Mouse (Mus musculus) ES-Bruce4 (cell line): ENCODE data around the gene Pgs1. TPM values are rescaled to one million over a fixed set of nuclear protein-coding genes. Genes with fewer than 3 reads are reported as not detected.

ENCODE experiments used
- H3K27ac ChIP-seq: 2 replicates; pipeline ENCODE4 v1.5.1; 2012; ENCODE audit warnings: low read length, inconsistent platforms; ENCODE audit not compliant: insufficient read depth
- H3K27me3 ChIP-seq: 2 replicates; pipeline ENCODE4 v1.6.1; 2012; ENCODE audit warnings: mild to moderate bottlenecking, low read length, inconsistent platforms; ENCODE audit not compliant: control insufficient read depth, poor library complexity, insufficient read depth, severe bottlenecking
- H3K36me3 ChIP-seq: 2 replicates; pipeline ENCODE4 v1.6.1; 2012; ENCODE audit warnings: inconsistent platforms, mild to moderate bottlenecking, low read length, moderate library complexity; ENCODE audit not compliant: control insufficient read depth, poor library complexity, insufficient read depth, severe bottlenecking
- H3K4me1 ChIP-seq: one replicate; pipeline ENCODE4 v1.8.1; 2011; ENCODE audit warnings: low read length; ENCODE audit not compliant: control insufficient read depth, insufficient read depth
- H3K4me3 ChIP-seq: 2 replicates; pipeline ENCODE4 v1.5.1; 2011; ENCODE audit warnings: low read depth, mild to moderate bottlenecking, low read length
- H3K9ac ChIP-seq: 2 replicates; pipeline ENCODE4 v1.6.1; 2012; ENCODE audit warnings: low read depth, mild to moderate bottlenecking, inconsistent platforms; ENCODE audit not compliant: poor library complexity, severe bottlenecking
- H3K9me3 ChIP-seq: replicated peaks from 2 replicates; pipeline ENCODE4 v1.6.1; 2012; ENCODE audit warnings: mild to moderate bottlenecking, low read length, inconsistent platforms; ENCODE audit not compliant: control insufficient read depth, poor library complexity, insufficient read depth, severe bottlenecking
- CTCF ChIP-seq: IDR thresholded peaks from one replicate; pipeline ENCODE4 v1.8.1; 2011; ENCODE audit warnings: low read depth, low read length
- EP300 ChIP-seq: IDR thresholded peaks from 2 replicates; pipeline ENCODE4 v1.6.1; 2011; ENCODE audit warnings: low read depth, low read length; ENCODE audit not compliant: insufficient read depth
- POLR2A ChIP-seq: IDR thresholded peaks from one replicate; pipeline ENCODE4 v1.8.1; 2011; ENCODE audit warnings: low read length; ENCODE audit not compliant: insufficient read depth
- polyA plus RNA-seq: library from polyadenylated mRNA; stranded (reverse); fragments of >200 nt; gene quantifications from 2 replicates; pipeline ENCODE4 v1.2.4, GENCODE M21; 2011; ENCODE audit warnings: low read depth; ENCODE audit not compliant: missing spikeins, insufficient read depth, insufficient read length

The Pgs1 gene
- polyA plus RNA-seq, 1 experiment, result 31.5 TPM

DNA sequence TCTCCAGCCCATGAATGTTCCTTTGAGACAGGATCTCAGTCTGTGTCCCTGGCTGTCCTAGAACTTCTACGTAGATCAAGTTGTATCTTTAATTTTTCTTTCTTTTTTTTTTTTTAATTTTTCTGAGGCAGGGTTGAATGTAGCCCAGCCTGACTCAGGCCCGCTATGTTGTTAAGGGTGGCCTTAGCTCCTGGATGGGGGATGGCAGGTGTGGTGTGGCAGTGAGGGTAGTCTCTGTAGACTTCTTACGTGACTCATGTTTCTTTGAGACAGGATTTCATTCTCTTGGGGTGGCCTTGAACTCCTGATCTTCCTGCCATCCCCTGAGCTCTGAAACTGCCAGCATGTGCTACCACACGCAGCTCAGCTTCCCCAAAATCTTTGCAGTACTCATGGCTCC is 3.1 kb downstream of the Pgs1 start:
- Histone ChIP-seq H3K9ac (no peak overlapping the region), H3K27ac (no peak overlapping the region), H3K4me1 (peaks cover 8% of the 10 kb centered on the region), H3K4me3 (no peak overlapping the region), H3K27me3 (no peaks in the 10 kb centered on the region), H3K9me3 (no peaks in the 10 kb centered on the region), H3K36me3 (no peaks in the 10 kb centered on the region)
- TF ChIP-seq POLR2A (no peak), EP300 (no peak)

DNA sequence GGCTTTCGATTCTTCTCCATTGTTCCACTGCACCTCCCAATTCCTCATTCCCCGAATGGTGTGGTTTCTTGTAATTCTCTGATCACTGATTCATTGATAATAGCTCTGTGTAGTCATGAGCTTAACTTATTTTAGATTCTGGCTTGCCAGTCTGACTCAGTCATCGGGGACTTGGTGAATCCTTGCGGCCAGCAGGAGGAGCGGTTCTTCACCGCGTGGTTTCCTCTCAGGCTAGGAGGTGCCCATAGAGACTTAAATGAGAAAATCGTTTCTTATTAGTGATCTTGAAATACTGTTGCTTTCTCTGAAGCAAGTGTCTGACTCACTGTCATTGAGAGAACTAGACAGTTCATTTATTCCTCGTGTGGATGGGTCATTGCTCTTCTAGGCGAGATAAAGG is 3.8 kb downstream of the Pgs1 start:
- TF ChIP-seq CTCF (no peak), EP300 (no peak), POLR2A (no peak)
- peaks cover 11% of the 10 kb centered on the region for H3K4me1 ChIP-seq

DNA sequence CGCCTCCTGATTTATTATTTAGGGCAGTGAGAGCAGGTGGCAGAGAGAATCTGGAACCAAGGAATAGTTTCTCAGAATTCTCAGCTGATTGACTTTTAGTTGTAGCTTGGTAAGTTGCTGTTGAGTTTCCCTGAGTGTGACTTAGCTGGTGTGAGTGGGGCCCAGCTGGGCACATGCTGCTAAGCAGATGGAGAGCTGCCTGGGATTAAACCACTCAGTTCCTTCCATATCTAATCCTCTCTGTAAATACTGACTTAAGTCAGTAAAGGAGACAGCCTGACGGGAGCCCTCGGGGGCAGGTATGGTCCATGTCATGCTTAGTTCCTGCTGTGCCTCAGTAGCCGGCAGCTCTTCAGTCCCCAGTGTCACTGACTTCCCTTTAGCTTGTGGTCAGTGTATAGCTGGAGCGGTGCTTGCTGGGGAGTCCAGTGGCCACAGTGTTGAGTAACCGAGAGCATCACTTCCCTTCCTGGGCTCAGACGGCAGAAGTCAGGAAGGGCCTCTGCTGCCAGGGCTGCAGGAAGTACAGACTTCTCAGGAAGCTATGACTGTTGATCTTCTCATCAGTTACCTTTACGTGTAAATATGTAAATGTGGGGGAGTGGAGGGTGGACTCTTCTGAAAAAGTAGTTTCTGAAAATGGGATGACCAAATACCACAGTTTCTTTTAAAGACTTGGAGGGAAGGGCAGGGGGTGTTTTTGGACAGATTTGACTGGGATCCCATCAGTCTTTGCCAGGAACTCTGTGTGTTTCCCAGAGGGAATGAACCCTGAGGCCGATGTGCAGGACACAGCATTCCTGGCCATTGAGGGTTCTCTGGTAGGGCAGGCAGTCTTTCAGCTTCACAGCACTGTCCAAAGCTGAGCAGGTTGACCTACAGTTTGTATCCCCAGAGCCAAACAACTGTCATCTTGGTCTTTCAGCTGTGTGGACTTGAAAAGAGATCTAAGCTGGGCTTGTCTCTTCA is 5.7 kb downstream of the Pgs1 start:
- H3K27ac ChIP-seq, result no peak overlapping the region
- no peaks in the 10 kb centered on the region for H3K36me3 ChIP-seq
- H3K27me3 ChIP-seq, result no peaks in the 10 kb centered on the region
- no peaks in the 10 kb centered on the region for H3K9me3 ChIP-seq
- TF ChIP-seq EP300 (no peak), CTCF (no peak), POLR2A (no peak)
- peaks cover 12% of the 10 kb centered on the region for H3K4me1 ChIP-seq
- no peak overlapping the region for H3K9ac ChIP-seq
- no peak overlapping the region for H3K4me3 ChIP-seq

More for the DNA sequence above, 3.8 kb downstream of the Pgs1 start:
- Histone ChIP-seq H3K27me3 (no peaks in the 10 kb centered on the region), H3K4me3 (no peak overlapping the region), H3K36me3 (no peaks in the 10 kb centered on the region), H3K27ac (no peak overlapping the region), H3K9ac (no peak overlapping the region), H3K9me3 (no peaks in the 10 kb centered on the region)

DNA sequence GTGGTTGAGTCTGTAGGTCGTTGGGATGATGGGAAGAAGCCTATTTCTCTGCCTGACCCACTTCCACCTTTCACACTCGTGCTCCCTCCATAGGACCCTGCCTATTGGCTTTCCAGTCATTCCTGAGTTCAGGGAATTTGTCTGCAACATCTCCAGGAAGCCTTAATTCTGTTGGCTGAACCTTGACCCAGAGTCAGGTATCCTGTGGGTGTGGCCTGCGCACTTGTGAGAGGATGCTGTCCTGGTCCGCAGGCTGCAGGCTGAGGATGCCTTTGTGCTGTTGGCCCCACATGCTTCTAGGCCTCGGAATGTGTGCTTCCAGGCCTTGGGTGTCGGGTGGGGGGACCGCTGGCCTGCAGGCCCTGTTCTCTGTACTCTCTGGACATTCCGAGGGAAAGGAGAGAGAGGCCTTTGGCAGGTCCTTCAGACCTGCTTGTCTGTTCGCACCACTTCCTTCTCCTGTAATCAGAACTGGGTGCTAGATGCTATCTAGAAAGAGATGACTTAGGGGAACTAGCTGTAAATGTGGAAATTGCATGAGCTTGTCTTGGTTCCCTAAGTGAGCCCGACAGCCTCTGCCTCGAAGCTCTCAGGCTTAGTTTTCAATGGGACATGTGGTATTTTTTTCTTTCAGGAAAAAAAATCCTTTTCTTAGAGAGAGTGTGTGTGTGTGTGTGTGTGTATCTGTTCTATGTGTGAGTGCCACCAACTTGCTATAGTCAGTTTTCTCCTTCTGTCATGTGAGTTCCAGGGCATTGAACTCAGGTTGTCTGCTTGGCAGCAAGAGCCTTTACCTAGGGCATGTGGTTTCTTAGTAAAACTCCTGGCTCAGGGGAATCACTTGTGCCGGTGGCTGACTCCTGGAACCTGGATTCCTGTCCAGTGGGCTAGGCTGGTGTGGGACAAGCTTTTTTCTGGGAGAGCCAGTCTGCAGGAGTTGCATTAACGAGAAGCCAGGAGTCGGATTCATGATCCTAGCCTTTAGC is 7.4 kb downstream of the Pgs1 start:
- Histone ChIP-seq H3K4me3 (no peak overlapping the region), H3K36me3 (peaks cover 4% of the 10 kb centered on the region; the same call in 1 of the 2 replicates), H3K4me1 (peaks cover 14% of the 10 kb centered on the region), H3K9ac (no peak overlapping the region), H3K9me3 (no peaks in the 10 kb centered on the region), H3K27me3 (no peaks in the 10 kb centered on the region), H3K27ac (no peak overlapping the region)
- TF ChIP-seq CTCF (no peak), EP300 (no peak), POLR2A (no peak)

DNA sequence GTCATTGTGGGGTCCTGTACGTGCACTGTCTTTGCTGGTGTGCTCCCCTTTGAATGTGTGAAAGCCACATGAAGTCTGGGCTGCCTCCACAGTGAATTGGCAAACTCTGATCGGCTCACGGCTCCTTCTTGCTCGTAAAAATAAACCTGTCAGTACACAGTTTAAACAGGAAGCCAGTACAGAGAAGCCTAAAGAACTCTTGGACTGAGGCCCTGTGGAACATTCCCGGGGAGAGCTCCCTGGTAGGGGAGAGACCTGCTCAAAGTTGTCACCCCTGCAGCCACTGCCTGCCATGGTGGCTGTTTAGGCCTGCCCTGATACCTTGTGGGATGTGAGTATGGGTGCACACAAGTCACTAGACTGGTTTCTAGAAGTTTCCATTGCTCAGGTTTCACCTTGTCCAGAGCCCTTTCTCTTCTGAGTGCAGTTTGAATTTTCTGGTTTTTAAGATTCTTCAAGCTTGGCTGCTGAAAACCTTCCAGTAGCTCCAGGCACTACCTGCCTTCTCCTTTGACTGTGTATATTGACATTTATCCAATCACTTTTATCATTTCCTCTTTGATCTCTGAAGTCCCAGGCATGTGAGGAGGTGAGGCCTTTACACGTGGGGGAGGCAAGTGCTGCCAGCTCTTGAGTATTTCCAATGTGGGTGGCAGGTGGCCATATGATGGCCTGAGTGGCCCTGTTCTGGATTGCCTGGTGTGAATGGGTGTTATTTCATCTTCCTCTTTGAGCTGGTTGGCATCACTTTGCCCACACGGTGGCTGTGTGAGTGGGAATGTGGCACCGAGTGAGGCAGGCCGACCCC is 8.4 kb downstream of the Pgs1 start:
- Histone ChIP-seq H3K9me3 (no peaks in the 10 kb centered on the region), H3K27ac (peak overlapping the region; percentile 70; the same call in 1 of the 2 replicates), H3K4me3 (no peak overlapping the region), H3K36me3 (peaks cover 4% of the 10 kb centered on the region; the same call in 1 of the 2 replicates), H3K27me3 (no peaks in the 10 kb centered on the region), H3K9ac (no peak overlapping the region), H3K4me1 (peaks cover 14% of the 10 kb centered on the region)
- no peak for TF ChIP-seq EP300
- TF ChIP-seq CTCF, result no peak
- TF ChIP-seq POLR2A, result no peak
